Mouse (Mus musculus) cortical plate, adult 2 months (tissue): ENCODE measurements around the gene Cmtm5. TPM values are rescaled to one million over a fixed set of nuclear protein-coding genes. Genes with fewer than 3 reads are reported as not detected.

Experiments used
- H3K27ac ChIP-seq: fragments of 200-500 bp; 2 replicates; pipeline ENCODE4 v1.5.1; 2012; ENCODE audit warnings: low read length, control low read depth, inconsistent platforms; ENCODE audit not compliant: insufficient read depth
- H3K4me1 ChIP-seq: fragments of 200-500 bp; 2 replicates; pipeline ENCODE4 v1.6.1; 2011; ENCODE audit warnings: low read length; ENCODE audit not compliant: control insufficient read depth, insufficient read depth
- H3K4me3 ChIP-seq: fragments of 200-500 bp; 2 replicates; pipeline ENCODE4 v1.5.1; 2011; ENCODE audit warnings: mild to moderate bottlenecking, low read length, control low read depth; ENCODE audit not compliant: insufficient read depth
- CTCF ChIP-seq: fragments of 200-500 bp; IDR thresholded peaks from 2 replicates; pipeline ENCODE4 v1.5.1; 2011; ENCODE audit warnings: mild to moderate bottlenecking, control low read depth, low read length; ENCODE audit not compliant: insufficient read depth; ENCODE audit errors: extremely low read depth
- POLR2A ChIP-seq: fragments of 200-500 bp; IDR thresholded peaks from 2 replicates; pipeline ENCODE4 v1.6.1; 2011; ENCODE audit warnings: mild to moderate bottlenecking, low read length, control low read depth; ENCODE audit not compliant: insufficient read depth; ENCODE audit errors: extremely low read depth
- polyA plus RNA-seq: library from polyadenylated mRNA; depleted of rRNA; stranded (reverse); fragments of >200 nt; gene quantifications from 2 replicates; pipeline ENCODE4 v1.2.3, GENCODE M21; 2012; rRNA removed

Gene Cmtm5
- 136 and 169 TPM in 2 replicates for polyA plus RNA-seq

GRCm38 (mm10) chr14:54935904-54936830 lies at the start of gene Cmtm5:
Gene Cmtm5, plus strand, starts transcription at chr14:54936261.
- Histone ChIP-seq H3K4me3 (peak within 1 kb of the TSS; percentile 23), H3K27ac (peak within 1 kb of the TSS; percentile 92), H3K4me1 (no peaks in the 10 kb centered on the region)
- TF ChIP-seq CTCF = no peak
- no peak; the same call in 1 of the 2 replicates for TF ChIP-seq POLR2A

GRCm38 (mm10) chr14:54892200-54892599 lies 43.9 kb upstream of the Cmtm5 start, which contains the start of gene Pabpn1:
Gene Pabpn1, plus strand, starts transcription at chr14:54892500.
- H3K27ac ChIP-seq = no peak within 1 kb of the TSS
- H3K4me1 ChIP-seq = no peaks in the 10 kb centered on the region
- peak within 1 kb of the TSS; percentile 20; the same call in 1 of the 2 replicates for H3K4me3 ChIP-seq
- TF ChIP-seq CTCF (no peak), POLR2A (no peak)

DNA sequence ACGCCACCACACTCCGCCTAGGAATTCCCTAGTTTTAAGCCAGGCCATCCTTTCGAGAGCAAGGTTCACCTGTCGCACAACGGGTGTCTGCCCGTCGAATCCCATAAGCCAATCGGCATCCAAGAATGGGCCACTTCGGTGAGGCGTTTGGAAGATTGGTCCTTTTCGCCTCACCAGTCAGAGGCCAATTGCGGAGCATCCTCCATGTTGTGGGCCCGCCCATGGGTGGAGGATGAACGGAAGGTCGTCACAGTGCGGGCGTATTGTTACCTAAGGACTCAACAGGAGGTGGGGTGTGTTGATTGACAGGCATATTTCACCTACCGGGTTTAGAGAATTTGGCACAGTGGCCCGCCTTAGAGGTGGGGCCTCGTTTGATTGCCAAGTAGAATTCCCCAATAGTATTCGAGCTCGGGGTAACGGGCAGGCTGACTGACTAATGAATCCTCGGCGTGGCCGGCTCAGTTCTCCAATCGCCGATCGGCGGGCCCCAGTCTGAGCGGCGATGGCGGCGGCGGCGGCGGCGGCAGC lies 42.3 kb upstream of the Cmtm5 start:
- Histone ChIP-seq H3K4me3 (peak overlapping the region; percentile 20), H3K27ac (no peak overlapping the region), H3K4me1 (no peaks in the 10 kb centered on the region)
- peak; percentile 94 for TF ChIP-seq POLR2A
- no peak for TF ChIP-seq CTCF

DNA sequence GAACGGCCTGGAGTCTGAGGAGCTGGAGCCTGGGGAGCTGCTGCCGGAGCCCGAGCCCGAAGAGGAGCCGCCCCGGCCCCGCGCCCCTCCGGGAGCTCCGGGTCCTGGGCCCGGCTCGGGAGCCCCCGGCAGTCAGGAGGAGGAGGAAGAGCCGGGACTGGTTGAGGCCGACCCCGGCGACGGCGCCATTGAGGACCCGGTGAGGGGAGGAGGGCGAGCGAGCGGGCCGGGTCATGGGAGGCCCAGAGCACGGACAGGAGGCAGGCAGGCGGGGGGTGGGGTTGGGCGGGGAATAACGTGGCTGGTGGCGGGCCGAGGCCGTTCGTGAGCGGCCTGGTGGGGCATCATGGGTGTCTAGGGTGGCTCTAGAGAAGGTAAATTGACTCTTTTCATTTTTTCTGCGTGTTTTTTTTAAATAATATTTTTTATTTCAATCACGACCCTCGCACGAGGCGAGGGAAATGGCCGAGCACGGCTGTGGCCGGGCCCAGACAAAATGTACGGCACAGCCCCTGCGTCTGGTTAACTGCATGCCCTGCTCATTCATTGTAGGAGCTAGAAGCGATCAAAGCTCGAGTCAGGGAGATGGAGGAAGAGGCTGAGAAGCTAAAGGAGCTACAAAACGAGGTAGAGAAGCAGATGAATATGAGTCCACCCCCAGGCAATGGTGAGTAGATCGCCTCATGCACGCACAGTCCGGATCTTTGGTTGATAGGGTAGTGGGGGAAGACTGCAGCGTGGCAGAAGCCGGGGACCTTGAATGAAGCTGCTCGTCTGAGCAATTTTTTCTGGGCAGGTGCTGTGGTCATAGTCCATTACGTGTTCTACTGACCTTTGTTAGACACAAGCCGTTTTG lies 41.5 kb upstream of the Cmtm5 start:
- Histone ChIP-seq H3K27ac (no peak overlapping the region), H3K4me1 (no peaks in the 10 kb centered on the region), H3K4me3 (peak overlapping the region; percentile 89)
- TF ChIP-seq CTCF = no peak
- no peak for TF ChIP-seq POLR2A

DNA sequence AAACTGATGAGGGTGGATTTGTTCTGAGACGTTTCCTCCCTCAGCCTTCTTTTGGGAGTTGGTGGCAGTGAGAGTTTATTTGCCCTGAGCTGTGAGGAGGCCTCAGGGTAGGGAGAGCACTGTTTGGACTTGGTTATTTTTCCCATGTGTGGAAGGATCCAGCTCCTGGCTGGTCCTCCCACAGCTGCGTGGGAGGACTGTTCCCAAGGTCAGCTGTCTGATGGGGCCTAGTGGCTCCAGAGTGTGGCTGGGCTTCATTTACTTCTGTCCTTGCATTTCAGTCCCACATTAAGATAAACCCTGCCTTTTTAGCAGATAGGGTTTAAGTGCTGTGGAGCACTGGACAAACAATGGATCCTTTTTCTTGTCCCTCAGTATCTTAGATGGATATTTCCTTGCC lies 38.6 kb upstream of the Cmtm5 start:
- Histone ChIP-seq H3K4me1 (no peaks in the 10 kb centered on the region), H3K4me3 (no peak overlapping the region), H3K27ac (no peak overlapping the region)
- TF ChIP-seq POLR2A (no peak), CTCF (no peak)

GRCm38 (mm10) chr14:54900383-54900782 lies 35.7 kb upstream of the Cmtm5 start:
- no peaks in the 10 kb centered on the region for H3K4me1 ChIP-seq
- H3K4me3 ChIP-seq = no peak overlapping the region
- no peak overlapping the region for H3K27ac ChIP-seq
- TF ChIP-seq POLR2A (no peak), CTCF (peak; percentile 61)

- H3K27ac ChIP-seq = no peak overlapping the region
- H3K4me1 ChIP-seq = no peaks in the 10 kb centered on the region
- TF ChIP-seq POLR2A (no peak), CTCF (no peak)
These were observed 32.4 kb upstream of the Cmtm5 start for GRCm38 (mm10) chr14:54903641-54904040.

GRCm38 (mm10) chr14:54908682-54909081 lies 27.4 kb upstream of the Cmtm5 start:
- TF ChIP-seq POLR2A (no peak), CTCF (no peak)
- H3K4me1 ChIP-seq = peaks cover 12% of the 10 kb centered on the region
- H3K4me3 ChIP-seq = no peak overlapping the region
- H3K27ac ChIP-seq = no peak overlapping the region

More at GRCm38 (mm10) chr14:54903641-54904040, 32.4 kb upstream of the Cmtm5 start:
- no peak overlapping the region for H3K4me3 ChIP-seq

- peak overlapping the region; percentile 95 for H3K4me3 ChIP-seq
- TF ChIP-seq CTCF (no peak), POLR2A (no peak)
- H3K27ac ChIP-seq = peak overlapping the region; percentile 88
- H3K4me1 ChIP-seq = peaks cover 12% of the 10 kb centered on the region
These were observed 23.8 kb upstream of the Cmtm5 start for GRCm38 (mm10) chr14:54912109-54912850.
